Mouse (Mus musculus) large intestine, adult 2 months (tissue): ENCODE data around the gene Hist3h2ba. TPM values are rescaled to one million over a fixed set of nuclear protein-coding genes. Genes with fewer than 3 reads are reported as not detected.

Experiments used
- DNase-seq: peaks from one replicate; pipeline ENCODE4 v3.0.0-alpha.2; 2012; ENCODE audit warnings: low read depth, low spot score
- WGBS: fragments of 180-500 bp; shearing (Covaris S2); methylation state at CpG from one replicate; pipeline ENCODE4 v1.1.7; 2018; 5-methylcytosine and 5-hydroxymethylcytosine counted together
- polyA plus RNA-seq: library from polyadenylated mRNA; depleted of rRNA; stranded (reverse); fragments of >200 nt; gene quantifications from 2 replicates; pipeline ENCODE4 v1.2.3, GENCODE M21; 2012

Hist3h2ba gene
- polyA plus RNA-seq, 1 experiment = 3.7 TPM

DNA sequence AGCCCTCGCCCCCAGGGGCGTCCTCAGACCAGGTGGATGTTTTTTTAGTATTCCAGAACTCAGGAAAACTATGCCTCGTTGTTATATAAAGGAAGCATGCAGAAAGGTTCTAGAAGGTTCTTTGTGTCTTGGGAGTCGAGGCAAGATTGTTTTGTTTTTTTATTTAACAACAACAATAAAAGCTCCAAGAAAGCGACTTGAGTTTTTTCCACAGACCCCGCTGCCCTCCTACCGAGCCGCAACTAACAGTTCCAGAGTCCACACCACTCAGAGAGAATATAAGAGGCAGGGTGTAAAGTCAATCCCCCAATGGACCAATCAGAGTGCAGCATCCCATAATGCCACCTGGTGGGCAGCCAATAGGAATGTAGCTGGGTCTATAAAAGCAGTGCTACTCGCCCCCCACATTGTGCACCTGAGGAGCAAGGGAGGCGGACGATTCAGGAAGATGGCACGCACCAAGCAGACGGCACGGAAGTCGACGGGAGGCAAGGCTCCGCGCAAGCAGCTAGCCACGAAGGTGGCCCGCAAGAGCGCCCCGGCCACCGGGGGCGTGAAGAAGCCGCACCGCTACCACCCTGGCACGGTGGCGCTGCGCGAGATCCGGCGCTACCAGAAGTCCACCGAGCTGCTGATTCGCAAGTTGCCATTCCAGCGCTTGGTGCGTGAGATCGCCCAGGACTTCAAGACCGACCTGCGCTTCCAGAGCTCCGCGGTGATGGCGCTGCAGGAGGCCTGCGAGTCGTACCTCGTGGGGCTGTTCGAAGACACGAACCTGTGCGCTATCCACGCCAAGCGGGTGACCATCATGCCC is 12.9 kb downstream of the Hist3h2ba start:
- WGBS = 68% methylated on average over 50 of the region's 50 CpGs
- no peak for DNase-seq

DNA sequence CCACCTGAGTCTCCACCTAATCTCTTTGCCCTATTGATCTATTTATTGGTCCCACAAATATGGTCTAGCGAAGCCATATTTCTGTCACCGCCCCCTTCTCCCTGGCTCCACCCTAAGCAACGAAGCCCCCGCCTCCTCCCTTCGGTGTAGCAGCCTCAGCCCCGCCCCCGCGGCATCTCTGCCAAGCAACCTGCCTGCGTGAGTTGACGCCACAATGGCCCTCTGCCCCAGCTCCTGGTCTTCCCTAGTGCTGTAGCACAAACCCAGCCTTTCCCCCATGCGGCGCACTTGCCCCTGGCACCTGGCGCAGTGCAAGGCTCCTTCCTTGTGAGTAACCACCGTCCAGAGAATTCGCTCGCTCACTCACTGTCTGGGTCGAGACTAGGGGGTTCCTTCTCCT is 14.8 kb downstream of the Hist3h2ba start:
- WGBS = 36% methylated on average over 17 of the region's 17 CpGs
- no peak for DNase-seq

DNA sequence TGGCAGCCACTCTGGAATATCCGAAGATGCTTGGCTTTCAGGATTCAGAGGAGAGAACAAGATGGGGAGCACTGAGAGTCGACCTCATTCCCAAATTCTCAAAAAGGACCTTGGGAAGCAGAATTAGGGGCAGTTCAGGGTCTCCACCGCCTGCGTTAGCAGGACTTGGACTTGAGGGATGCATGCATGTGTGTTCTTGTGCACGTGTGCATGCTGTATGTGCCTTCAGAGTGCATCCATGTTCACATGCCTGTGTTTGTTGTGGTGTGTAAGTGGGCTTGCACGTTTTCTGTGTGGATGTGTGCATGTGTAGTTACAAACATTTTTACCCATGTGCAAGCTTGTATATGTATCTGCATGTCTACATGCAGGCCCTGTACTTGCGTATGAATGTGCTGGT is 15.5 kb downstream of the Hist3h2ba start:
- DNase-seq = no peak
- 86% methylated on average over 7 of the region's 7 CpGs for WGBS

DNA sequence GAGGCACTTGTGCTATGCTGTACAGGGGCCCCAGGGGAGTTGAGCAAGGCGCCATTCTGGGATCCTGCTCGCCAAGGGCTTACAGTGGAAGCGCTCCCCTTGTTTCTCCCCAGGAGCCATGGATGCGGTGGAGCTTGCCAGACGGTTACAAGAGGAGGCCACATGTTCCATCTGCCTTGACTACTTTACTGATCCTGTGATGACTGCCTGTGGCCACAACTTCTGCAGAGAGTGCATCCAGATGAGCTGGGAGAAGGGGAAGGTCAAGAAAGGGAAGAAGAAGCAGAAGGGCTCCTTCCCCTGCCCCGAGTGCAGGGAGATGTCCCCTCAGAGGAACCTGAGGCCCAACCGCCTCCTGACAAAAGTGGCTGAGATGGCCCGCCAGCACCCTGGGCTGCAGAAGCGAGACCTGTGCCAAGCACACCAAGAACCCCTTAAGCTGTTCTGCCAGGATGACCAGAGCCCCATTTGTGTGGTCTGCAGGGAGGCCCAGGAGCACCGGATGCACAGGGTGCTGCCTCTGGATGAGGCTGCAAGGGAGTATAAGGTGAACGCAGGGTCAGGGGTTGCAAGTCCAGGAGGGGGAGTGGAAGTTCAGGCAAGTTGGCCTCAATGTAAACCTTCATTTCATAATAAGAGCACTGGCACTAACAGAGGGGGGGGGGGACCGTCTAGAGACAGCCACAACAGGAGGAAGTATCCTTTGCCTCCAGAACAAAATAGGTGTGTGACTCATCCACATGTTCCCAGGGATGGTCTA is 16.5 kb downstream of the Hist3h2ba start:
- DNase-seq = no peak
- 62% methylated on average over 12 of the region's 12 CpGs for WGBS

DNA sequence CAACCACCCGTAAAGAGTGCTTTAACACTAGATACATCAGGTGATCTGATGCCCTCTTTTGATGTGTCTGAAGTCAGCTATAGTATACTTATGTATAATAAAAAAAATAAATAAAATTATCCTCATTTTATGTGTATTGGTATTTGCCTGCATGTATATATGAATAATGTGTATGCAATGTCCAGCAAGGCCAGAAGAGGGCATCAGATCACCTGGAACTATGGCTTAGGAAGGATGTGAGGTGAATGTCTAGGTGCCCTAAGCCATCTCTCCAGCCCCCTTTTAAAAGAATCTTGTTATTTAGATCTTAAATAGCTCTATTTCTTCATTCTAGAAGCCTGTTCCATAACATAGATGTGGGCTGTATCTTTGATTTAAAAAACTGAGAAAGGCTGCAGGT is 18.6 kb downstream of the Hist3h2ba start:
- no peak for DNase-seq
- 98% methylated on average over 1 of the region's 1 CpGs for WGBS

DNA sequence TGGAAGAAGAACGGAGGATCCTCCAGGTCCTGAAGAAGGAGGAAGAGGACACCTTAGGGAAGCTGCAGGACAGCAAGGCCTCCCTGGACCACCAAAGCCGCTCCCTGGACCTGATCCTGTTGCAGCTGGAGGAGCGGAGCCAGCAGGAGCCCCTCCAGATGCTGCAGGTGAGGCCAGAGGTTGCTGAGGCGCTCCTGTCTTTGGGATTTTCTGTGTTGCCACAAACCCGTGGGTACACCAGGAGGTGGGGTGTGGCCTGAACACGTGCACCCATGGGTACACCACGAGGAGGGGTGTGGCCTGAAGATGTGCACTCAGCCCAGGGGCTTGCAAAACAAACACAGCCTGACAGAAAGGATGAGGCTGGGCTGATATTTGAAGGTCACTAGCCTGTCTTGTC is 19.8 kb downstream of the Hist3h2ba start:
- DNase-seq = no peak
- WGBS = 62% methylated on average over 7 of the region's 7 CpGs

DNA sequence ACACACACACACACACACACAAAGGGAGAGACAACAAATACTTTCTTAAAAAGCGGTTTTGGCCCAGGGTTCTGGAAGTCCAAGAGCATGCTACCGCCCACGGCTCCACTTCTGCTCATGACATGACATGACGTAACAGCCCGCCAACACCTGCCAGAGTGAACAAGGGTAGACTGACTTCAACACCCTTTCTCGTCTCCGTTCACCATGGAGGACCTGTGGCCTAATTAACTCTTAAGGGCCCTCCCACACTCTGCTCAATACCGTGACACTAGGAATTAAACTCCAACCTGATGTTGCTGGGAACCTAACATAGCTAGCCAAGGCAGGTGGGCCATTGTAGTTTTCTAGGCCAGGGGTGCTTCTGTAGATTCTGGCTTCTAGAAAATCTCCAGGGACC is 20.3 kb downstream of the Hist3h2ba start:
- DNase-seq = no peak
- WGBS = 80% methylated on average over 8 of the region's 8 CpGs

DNA sequence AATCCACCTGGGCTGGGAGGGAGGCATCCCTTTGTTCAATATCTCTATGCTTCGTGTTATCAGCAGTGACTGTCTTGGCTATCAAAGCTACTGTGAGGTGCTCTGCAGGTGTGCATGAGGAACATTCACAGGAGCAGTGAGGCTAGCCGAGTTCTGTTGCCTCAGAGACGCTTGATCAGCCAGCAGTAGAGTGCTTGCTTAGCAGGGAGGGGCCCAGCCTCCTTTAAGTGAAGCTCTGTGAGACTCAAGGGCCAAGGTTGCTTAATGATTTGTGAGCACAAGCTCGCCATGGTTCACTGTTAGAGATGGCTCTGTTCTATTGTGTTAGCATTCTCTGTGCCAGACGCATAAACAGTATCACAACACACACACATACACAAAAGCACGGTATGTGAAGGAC is 20.9 kb downstream of the Hist3h2ba start:
- 35% methylated on average over 6 of the region's 6 CpGs for WGBS
- no peak for DNase-seq

DNA sequence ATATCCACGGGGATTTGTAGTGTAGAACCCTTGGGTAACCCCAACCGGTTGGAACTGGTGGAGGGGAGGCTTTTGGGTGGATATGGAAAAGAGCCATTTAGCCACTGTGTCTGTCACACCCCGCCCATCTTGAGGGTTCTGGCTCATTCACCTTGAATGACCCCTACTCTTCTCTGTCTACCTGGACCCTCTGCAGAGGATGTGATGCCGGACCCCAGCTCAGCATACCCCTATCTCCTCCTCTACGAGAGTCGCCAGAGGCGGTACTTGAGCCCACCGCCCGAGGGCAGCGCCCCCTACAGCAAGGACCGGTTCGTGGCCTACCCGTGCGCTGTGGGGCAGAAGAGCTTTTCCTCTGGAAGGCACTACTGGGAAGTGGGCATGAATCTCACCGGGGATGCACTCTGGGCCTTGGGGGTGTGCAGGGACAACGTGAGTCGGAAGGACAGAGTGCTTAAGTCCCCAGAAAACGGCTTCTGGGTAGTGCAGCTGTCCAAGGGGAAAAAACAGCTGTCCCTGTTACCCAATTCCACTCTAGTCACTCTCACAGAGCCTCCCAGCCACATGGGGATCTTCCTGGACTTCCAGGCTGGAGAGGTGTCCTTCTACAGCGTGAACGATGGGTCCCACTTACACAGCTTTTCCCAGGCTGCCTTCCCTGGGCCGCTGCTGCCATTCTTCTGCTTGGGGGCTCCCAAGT is 22.3 kb downstream of the Hist3h2ba start:
- DNase-seq = no peak
- 88% methylated on average over 21 of the region's 21 CpGs for WGBS

DNA sequence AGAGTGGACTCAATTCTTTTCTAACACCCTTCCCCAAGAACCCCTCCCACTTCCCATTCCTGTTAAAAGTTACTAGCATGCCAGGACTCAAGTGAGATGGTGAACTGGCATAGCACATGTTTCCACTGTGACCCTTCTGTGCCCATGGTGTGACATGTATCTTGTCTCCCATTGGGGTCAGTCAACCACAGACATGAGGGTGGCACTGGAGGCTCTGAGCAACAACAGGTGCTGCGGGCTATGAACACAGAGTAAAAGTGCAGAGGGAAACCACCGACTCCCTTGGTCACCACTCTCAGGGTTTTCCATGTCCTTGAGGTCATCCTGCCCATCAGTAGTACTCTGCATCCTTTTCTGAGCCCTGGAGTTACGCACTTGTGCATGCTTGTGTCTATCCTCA is 23.1 kb downstream of the Hist3h2ba start:
- WGBS = 92% methylated on average over 3 of the region's 3 CpGs
- DNase-seq = no peak

DNA sequence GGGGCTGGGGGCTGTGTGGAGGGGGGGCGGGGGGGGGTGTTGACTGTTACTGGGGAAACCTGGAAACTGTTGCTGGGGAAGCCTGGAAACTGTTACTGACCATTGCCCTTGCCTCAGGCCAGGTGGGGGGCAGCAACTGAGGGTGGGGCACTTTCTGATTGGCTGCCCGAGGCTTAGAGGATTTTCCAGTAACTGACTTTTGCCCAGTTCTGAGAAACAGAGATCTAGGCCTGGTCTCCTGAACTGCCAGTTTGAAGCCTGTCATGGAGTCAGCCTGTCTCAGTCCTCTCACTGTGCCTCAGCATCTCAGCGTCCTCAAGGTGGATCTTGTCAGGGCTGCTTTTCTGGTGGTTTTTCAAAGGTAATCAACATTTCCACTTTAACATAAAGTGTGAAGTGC is 25.7 kb downstream of the Hist3h2ba start:
- 92% methylated on average over 3 of the region's 3 CpGs for WGBS
- DNase-seq = no peak

DNA sequence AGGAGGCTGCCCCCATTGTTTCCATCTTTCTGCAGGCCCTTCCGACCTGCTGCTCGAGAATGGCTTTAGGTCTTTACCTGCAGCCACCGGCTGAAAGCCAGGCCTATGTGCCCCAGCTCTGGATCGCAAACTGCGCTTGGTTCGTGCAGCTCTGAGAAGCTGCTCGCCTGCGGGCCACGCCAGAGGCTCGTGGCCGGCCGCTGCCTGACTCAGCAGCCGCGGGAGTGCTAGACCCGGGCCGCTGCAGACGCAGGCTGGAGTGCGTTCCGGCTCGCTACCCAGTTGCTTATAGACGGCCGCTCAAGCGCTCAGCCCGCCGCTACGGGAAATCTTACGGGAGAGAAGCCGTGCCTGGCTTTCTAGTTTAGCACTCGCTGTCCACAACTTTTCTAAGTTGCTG is 28.4 kb downstream of the Hist3h2ba start:
- 1% methylated on average over 29 of the region's 29 CpGs for WGBS

DNA sequence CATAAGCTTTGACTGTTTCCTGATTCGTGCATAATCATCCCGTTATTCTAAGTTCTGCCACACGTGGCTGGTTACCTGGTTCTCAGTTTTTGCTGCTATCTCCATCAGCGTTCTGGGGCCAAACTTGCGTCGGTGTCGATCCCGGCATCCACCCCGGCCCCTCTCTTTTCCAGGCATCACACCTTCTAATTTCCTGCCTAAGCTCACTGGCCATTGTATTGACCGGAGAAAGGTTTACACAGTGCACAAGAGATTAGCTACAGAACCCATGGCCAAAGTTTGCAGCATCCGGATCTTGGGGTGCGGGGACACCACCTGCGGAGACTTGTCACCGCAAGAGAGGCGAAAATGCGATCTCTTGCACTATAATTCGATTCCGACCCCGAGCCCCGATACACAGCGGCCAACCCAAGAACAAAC is 28.9 kb downstream of the Hist3h2ba start:
- no peak for DNase-seq
- under 1% methylated on average over 21 of the region's 21 CpGs for WGBS

More for the DNA sequence above, 28.4 kb downstream of the Hist3h2ba start:
- no peak for DNase-seq

DNA sequence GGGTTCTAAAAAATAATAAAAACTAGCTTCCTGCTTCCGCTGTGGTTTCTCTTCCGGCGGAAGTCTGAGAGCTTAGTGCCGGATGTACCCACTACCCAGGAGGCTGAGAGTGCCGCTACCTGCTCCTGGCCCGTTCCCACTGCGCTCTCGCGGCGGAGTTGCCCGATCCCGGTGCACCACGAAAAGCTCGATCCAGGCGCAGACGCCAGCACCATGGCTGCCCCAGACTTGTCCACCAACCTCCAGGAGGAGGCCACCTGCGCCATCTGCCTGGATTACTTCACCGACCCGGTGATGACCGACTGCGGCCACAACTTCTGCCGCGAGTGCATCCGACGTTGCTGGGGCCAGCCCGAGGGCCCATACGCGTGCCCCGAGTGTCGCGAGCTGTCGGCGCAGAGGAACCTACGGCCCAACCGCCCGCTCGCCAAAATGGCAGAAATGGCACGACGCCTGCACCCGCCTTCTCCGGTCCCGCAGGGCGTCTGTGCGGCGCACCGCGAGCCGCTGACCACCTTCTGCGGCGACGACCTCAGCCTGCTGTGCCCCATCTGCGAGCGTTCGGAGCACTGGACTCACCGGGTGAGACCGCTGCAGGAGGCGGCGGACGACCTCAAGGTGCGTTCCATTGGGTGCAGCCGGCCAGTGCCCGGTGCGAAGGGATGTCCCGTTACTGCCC is 29.4 kb downstream of the Hist3h2ba start, which contains the start of gene Trim11:
Gene Trim11, plus strand, starts transcription at position 67 of the 679 bp plus-strand sequence.
- under 1% methylated on average over 64 of the region's 64 CpGs for WGBS
- DNase-seq = no peak

DNA sequence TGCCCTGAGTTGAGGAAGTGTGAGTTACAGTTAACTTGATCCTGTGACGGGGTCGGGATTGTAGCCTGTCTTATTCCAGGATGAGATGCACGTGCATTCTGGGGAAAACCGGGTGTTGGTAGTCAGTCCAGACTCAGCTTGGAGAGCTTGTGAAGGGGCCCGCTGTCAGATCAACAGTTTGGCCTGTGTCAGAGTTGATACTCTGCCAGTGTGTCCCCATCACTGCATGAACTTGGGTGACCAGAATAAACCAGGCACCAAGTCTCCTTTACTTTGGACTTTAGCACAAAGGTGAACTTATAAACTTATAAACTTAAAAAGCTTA is 29.9 kb downstream of the Hist3h2ba start:
- no peak for DNase-seq
- WGBS = 0% methylated on average over 5 of the region's 5 CpGs

DNA sequence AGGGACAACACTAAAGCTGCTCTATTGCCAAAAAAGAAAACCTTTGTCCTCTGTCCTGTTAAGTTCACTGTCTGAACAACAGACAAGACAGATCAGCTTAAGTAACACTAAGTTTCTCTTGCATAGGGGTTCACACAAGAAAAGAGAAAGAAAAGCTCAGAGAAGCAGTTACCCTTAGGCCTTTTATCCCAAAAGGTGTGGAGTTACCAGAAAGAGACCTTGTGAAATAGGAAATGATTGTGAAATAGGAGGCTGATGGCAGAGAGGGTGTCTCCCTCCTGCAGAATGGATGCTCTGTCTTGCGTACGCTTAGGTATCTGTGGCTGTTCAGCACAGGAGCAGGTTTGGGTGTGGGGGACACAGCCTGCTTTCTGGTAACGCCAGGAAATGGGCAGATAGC is 30.5 kb downstream of the Hist3h2ba start:
- 27% methylated on average over 3 of the region's 3 CpGs for WGBS
- no peak for DNase-seq

DNA sequence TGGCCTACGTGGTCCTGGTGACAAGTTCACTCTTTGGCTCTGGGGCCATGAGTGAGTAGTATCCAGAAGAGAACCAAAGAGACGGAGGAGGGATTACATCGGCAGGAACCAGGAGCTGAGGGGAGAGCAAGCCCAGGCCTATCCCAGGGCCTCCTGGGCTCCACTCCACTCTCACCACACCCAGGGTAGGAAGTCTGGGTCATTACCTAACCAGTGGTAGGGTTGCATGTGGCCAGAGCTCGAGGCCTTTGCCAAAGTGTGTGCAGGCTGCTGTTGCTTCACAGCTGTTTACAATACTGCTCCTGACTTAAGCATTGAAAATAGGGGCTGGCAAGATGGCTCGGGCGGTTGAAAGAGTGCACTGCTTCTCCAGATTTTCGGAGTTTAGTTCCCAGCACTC is 30.9 kb downstream of the Hist3h2ba start:
- WGBS = 30% methylated on average over 7 of the region's 7 CpGs
- no peak for DNase-seq

DNA sequence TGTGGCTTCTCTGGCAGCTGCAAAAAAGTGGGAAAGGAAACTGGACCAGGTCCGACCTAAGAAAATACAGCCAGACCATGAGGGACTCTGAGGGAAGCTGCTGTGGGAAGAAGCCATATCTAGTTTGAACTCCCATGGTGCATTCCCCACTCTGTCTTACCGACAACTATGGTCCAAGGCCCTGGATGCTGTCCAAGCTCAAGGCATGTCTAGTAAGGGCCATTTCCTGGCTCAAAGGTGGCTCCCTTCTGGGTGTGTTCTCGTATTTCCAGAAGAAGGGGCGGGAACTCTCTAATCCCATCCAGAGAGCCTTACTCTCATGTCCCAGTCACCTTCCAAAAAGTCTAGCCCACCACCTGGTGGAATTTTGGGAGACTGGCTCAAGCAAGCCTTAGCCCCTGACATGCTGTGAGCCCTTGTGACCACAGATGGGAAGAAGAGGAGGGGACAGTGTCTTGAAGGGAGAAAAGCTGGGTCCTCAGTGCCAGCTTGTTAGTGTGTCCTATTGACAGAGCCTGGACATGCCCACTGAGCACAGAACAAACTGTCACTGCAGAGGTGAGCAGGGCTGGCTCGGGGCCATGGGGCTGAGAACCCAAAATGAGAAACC is 31.8 kb downstream of the Hist3h2ba start:
- 34% methylated on average over 5 of the region's 5 CpGs for WGBS
- no peak for DNase-seq

DNA sequence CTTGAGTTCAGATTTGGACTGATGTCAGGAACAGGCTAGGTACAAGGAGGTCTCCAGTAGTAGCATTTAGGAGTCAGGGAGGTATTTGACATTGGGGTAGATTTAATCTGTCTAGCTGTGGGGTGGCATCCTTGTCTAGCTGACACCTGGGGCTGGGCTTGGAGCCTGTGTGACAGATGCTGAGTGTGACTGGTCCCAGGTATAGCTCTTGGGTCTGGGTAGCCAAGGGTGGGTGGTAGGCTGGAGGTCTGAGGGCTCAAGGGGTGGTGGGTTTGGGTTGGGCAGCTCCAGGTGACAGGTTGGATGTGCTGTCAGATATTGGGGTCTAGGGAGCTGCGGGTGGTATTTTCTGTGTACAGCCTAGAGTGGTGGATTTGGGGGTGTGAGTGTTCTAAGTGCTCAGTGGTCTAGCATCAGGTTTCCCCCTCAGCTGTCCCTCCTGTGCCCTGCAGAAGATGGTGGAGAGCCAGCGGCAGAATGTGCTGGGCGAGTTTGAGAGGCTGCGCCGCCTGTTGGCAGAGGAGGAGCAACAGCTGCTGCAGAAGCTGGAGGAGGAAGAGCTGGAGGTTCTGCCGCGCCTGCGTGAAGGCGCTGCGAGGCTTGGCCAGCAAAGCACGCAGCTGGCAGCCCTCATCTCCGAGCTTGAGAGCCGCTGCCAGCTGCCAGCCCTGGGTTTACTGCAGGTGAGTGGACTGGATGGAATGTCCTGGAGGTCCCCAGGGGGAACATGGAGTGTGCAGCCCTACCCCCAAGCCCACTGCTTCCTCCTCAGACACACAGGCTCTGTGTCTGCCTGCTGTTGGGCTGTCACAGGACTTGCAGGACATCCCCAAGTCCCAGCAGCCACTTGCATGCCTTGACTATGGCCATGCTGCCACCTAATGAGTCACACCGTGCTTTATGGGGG is 33.1 kb downstream of the Hist3h2ba start:
- 34% methylated on average over 14 of the region's 14 CpGs for WGBS
- no peak for DNase-seq
